In genomic region chr7:67499516-67499915, GRCm38 (mm10) we compare ENCODE assay signal across 12 mouse cellular contexts.
A peak's percentile ranks its signal among the peaks of the same experiment; 100 is the strongest.
DNase-seq lines count a peak whose midpoint lies in the region; ATAC-seq lines count a peak whose summit lies in the region.
"Had no signal": no experiment of that assay in that cellular context is flagged by ENCODE, and none has a peak within 500 bp of the region (broad histone marks: within the 10 kb centered on the region; RNA-seq: fewer than 3 reads in every experiment).

No protein-coding gene starts in this region.

- peaks cover 53% of the 10 kb centered on the region for H3K4me1 ChIP-seq in limb, embryonic 10.5 days
- peaks cover 14% of the 10 kb centered on the region for H3K4me1 ChIP-seq in midbrain, embryonic 13.5 days (replicated peaks)
- H3K4me1 ChIP-seq: intestine, embryonic 15.5 days had no signal

- DNase-seq in testis, postnatal 14 days (ENCODE audit: low spot score) = peak; percentile 45
- no peak for DNase-seq in testis, postnatal 10 days (ENCODE audit: low spot score)
- DNase-seq in cerebellum, adult 8-10 months = peak; percentile 54
- peak; percentile 78 for DNase-seq in gastrocnemius, postnatal 14 days
- no peak for DNase-seq in limb, embryonic 10.5 days (ENCODE audit: low spot score)
- no peak for DNase-seq in kidney, adult 18-20 months
- DNase-seq in B cell, adult 2 months = no peak

- no peaks in the 10 kb centered on the region for H3K27me3 ChIP-seq in limb, embryonic 10.5 days (ENCODE audit: low read depth, poor library complexity, severe bottlenecking)
- H3K27me3 ChIP-seq in midbrain, embryonic 13.5 days = no peaks in the 10 kb centered on the region
- H3K27me3 ChIP-seq: heart, embryonic 13.5 days; intestine, embryonic 15.5 days; liver, embryonic 15.5 days; neural tube, embryonic 13.5 days had no signal

- no peak overlapping the region for H3K4me2 ChIP-seq in midbrain, embryonic 13.5 days (replicated peaks)
- H3K4me2 ChIP-seq: heart, embryonic 13.5 days; intestine, embryonic 15.5 days; liver, embryonic 15.5 days; neural tube, embryonic 13.5 days had no signal

- H3K36me3 ChIP-seq in limb, embryonic 10.5 days = no peaks in the 10 kb centered on the region
- no peaks in the 10 kb centered on the region for H3K36me3 ChIP-seq in midbrain, embryonic 13.5 days
- H3K36me3 ChIP-seq: heart, embryonic 13.5 days; intestine, embryonic 15.5 days; liver, embryonic 15.5 days; neural tube, embryonic 13.5 days had no signal

- no peak overlapping the region for H3K9ac ChIP-seq in midbrain, embryonic 13.5 days (replicated peaks)
- H3K9ac ChIP-seq: heart, embryonic 13.5 days; intestine, embryonic 15.5 days; liver, embryonic 15.5 days; neural tube, embryonic 13.5 days had no signal

- H3K4me3 ChIP-seq in limb, embryonic 10.5 days = no peak overlapping the region
- no peak overlapping the region for H3K4me3 ChIP-seq in midbrain, embryonic 13.5 days (replicated peaks)
- H3K4me3 ChIP-seq: heart, embryonic 13.5 days; intestine, embryonic 15.5 days; liver, embryonic 15.5 days; neural tube, embryonic 13.5 days had no signal

- WGBS in limb, embryonic 10.5 days = 90% methylated on average over 7 of the region's 7 CpGs
- WGBS in midbrain, embryonic 13.5 days = 93% methylated on average over 7 of the region's 7 CpGs

- H3K9me3 ChIP-seq in limb, embryonic 10.5 days (replicated peaks) = no peaks in the 10 kb centered on the region
- no peaks in the 10 kb centered on the region for H3K9me3 ChIP-seq in midbrain, embryonic 13.5 days
- H3K9me3 ChIP-seq: heart, embryonic 13.5 days; intestine, embryonic 15.5 days; liver, embryonic 15.5 days; neural tube, embryonic 13.5 days had no signal

- H3K27ac ChIP-seq in limb, embryonic 10.5 days = peak overlapping the region; percentile 72
- no peak overlapping the region for H3K27ac ChIP-seq in midbrain, embryonic 13.5 days
- H3K27ac ChIP-seq: heart, embryonic 13.5 days; intestine, embryonic 15.5 days; liver, embryonic 15.5 days; neural tube, embryonic 13.5 days had no signal

- intact Hi-C loops in gastrocnemius, postnatal 14 days (cut with DNase I; ENCODE audit: low total_unique reads) = no loop called here

- ATAC-seq in midbrain, embryonic 13.5 days = no peak
- ATAC-seq: intestine, embryonic 15.5 days had no signal

Comparison
In these comparisons a context has a peak if more than half of its experiments do, and no peak if none do; other contexts are left out.
1. DNase-seq: peak in testis, postnatal 14 days (single experiment), cerebellum, adult 8-10 months (single experiment) and gastrocnemius, postnatal 14 days (single experiment); none in testis, postnatal 10 days (single experiment), limb, embryonic 10.5 days (single experiment), kidney, adult 18-20 months (single experiment) and B cell, adult 2 months (0 of 2).